Mouse (Mus musculus) Patski (cell line): ENCODE results near the gene Fbxl16. TPM values are rescaled to one million over a fixed set of nuclear protein-coding genes. Genes with fewer than 3 reads are reported as not detected.

Experiments
- ATAC-seq: fragments of 100-300 bp; one replicate; pipeline ENCODE4 v1.8.0; 2021
- CTCF ChIA-PET: fragments of 350-600 bp; sonication (Branson Sonifier 250); formaldehyde crosslinking; loops from one replicate; lab custom pipeline; 2022; ENCODE audit warnings: inconsistent platforms; lab: Charles Lee
- POLR2A ChIA-PET: fragments of 350-600 bp; sonication (Branson Sonifier 250); formaldehyde crosslinking; loops from one replicate; lab custom pipeline; 2022; ENCODE audit warnings: antibody characterized with exemption, inconsistent platforms; lab: Charles Lee
- DNase-seq: peaks from one replicate; pipeline ENCODE4 v3.0.0-alpha.2; 2011; ENCODE audit warnings: low read depth, low spot score
- H3K27me3 ChIP-seq: fragments of 371-371 bp; one replicate; pipeline ENCODE4 v1.5.1; 2021
- CTCF ChIP-seq: fragments of 100-300 bp; IDR thresholded peaks from one replicate; pipeline ENCODE4 v1.5.1; 2021
- in situ Hi-C: fragments of 300-500 bp; cut with MboI; formaldehyde crosslinking; loops from 3 replicates; pipeline ENCODE4 v1.11.1; 2018; ENCODE audit warnings: low pct_unique_long_range_greater_than_20kb, mixed read lengths
- polyA plus RNA-seq: library from polyadenylated mRNA; unstranded; gene quantifications from one replicate; pipeline ENCODE4 v1.2.3, GENCODE M21; 2021

Fbxl16 gene
- polyA plus RNA-seq, 1 experiment from 2014 or later = 4.0 TPM

- no peaks in the 10 kb centered on the region for H3K27me3 ChIP-seq
- DNase-seq (no peak), ATAC-seq (peak; percentile 73)
- no peak for TF ChIP-seq CTCF
- CTCF ChIA-PET = interaction anchor here (1.3 kb wide), 1 partner anchor 10 kb away, joined by 3 read pairs; no protein-coding TSS in a partner anchor
- in situ Hi-C loops = no loop called here
- POLR2A ChIA-PET = interaction anchor here (0.9 to 1.7 kb wide), 4 partner anchors 14 to 24 kb away, joined by 3 to 7 read pairs (median 4); partner anchors contain the start of genes Mettl26 and Rhbdl1
Measured at GRCm38 (mm10) chr17:25860832-25861703, 52.2 kb downstream of the Fbxl16 start, which contains the start of gene Wdr90. Gene Wdr90, minus strand, starts transcription at chr17:25861501.

DNA sequence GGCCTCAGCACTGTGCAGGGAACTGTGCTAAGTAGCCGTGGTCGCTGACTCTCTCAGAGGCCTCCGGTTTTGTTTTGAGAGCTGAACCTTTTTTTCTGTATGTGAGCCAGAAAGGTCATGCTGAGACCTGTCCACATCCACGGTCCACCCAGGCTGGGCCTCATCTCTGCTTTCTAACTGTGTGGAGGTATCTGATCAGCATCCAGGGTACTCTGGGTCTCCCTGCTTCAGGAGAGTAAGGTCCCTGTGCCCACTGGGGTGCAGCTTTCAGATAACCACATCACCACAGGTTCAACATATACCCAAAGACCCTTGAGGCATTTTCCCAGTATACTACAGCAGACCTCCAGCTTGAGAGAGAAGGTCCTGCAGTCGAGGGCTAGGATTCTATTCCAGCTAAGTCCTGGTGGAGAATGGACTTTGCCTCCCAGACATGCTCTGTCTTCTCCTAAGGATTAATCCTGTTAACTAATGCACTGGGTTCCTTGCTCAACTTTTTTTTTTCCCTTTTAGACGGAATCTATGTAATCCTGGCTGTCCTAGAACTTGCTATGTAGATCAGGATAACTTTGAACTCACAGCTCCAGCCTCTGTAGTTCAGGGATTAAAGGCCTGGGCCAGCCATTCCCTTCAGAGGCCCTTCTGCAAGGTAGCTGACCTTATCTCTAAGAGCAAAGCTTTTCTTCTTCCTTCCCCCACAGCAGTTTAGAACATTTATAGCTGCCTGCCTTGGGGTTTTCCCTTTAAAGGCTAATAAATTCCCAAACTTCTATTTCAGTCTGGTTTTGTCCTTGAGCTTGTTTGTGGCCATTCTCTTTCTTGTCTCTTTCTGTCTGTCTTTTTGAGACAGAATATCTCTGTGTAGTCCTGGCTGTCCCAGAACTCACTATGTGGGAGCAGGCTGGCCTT, 53.1 kb downstream of the Fbxl16 start:
- no peak for TF ChIP-seq CTCF
- ChIA-PET POLR2A (interaction anchor here (0.6 to 1.7 kb wide), 7 partner anchors 13 to 115 kb away, joined by 3 to 7 read pairs (median 4); partner anchors contain the start of genes Mettl26, Rhbdl1 and Stub1), CTCF (interaction anchor here (1.3 kb wide), 2 partner anchors 10 to 14 kb away, joined by 3 to 4 read pairs; no protein-coding TSS in a partner anchor)
- in situ Hi-C loops = no loop called here
- H3K27me3 ChIP-seq = no peaks in the 10 kb centered on the region
- ATAC-seq (no peak), DNase-seq (no peak)

GRCm38 (mm10) chr17:25863681-25864080, 54.8 kb downstream of the Fbxl16 start:
- no peaks in the 10 kb centered on the region for H3K27me3 ChIP-seq
- ATAC-seq (no peak), DNase-seq (no peak)
- CTCF ChIA-PET = no interaction called here
- POLR2A ChIA-PET = no interaction called here
- TF ChIP-seq CTCF = no peak
- in situ Hi-C loops = no loop called here

DNA sequence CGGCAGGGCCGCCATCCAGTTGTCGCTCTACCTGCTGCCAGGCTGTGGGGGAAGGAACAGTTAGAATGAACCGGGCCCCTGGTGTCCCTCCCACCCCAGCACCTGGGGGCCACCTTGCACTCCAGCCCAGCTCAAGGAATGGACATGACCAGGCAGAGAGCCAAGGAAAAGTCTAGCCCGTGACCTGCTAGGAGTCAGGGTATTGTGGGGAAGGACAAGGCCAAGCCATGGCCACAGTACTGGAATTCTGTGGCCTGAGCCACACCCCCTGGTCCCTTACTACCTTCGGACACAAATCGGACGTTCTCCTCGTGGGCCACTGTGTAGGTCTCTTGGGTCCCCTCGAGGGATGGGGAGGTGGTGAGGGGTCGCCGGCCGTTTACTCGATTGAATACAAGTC, 55.4 kb downstream of the Fbxl16 start:
- ChIA-PET CTCF (no interaction called here), POLR2A (interaction anchor here (0.5 kb wide), 1 partner anchor 10 kb away, joined by 3 read pairs; no protein-coding TSS in a partner anchor)
- DNase-seq (no peak), ATAC-seq (no peak)
- TF ChIP-seq CTCF = no peak
- in situ Hi-C loops = no loop called here
- no peaks in the 10 kb centered on the region for H3K27me3 ChIP-seq

GRCm38 (mm10) chr17:25865288-25865687, 56.4 kb downstream of the Fbxl16 start:
- no peak for TF ChIP-seq CTCF
- CTCF ChIA-PET = no interaction called here
- POLR2A ChIA-PET = no interaction called here
- in situ Hi-C loops = no loop called here
- no peaks in the 10 kb centered on the region for H3K27me3 ChIP-seq
- no peak for DNase-seq
- no peak for ATAC-seq

- in situ Hi-C loops = no loop called here
- ChIA-PET POLR2A (no interaction called here), CTCF (no interaction called here)
- ATAC-seq (no peak), DNase-seq (no peak)
- H3K27me3 ChIP-seq = no peaks in the 10 kb centered on the region
- TF ChIP-seq CTCF = no peak
Measured at GRCm38 (mm10) chr17:25866172-25866571, 57.3 kb downstream of the Fbxl16 start.

- in situ Hi-C loops = no loop called here
- DNase-seq (no peak), ATAC-seq (no peak)
- TF ChIP-seq CTCF = no peak
- ChIA-PET POLR2A (interaction anchor here (1.6 kb wide), 1 partner anchor 10 kb away, joined by 8 read pairs; no protein-coding TSS in a partner anchor), CTCF (interaction anchor here (1.3 kb wide), 1 partner anchor 142 kb away, joined by 3 read pairs; no protein-coding TSS in a partner anchor)
- no peaks in the 10 kb centered on the region for H3K27me3 ChIP-seq
Measured at GRCm38 (mm10) chr17:25867509-25867835, 58.6 kb downstream of the Fbxl16 start.

DNA sequence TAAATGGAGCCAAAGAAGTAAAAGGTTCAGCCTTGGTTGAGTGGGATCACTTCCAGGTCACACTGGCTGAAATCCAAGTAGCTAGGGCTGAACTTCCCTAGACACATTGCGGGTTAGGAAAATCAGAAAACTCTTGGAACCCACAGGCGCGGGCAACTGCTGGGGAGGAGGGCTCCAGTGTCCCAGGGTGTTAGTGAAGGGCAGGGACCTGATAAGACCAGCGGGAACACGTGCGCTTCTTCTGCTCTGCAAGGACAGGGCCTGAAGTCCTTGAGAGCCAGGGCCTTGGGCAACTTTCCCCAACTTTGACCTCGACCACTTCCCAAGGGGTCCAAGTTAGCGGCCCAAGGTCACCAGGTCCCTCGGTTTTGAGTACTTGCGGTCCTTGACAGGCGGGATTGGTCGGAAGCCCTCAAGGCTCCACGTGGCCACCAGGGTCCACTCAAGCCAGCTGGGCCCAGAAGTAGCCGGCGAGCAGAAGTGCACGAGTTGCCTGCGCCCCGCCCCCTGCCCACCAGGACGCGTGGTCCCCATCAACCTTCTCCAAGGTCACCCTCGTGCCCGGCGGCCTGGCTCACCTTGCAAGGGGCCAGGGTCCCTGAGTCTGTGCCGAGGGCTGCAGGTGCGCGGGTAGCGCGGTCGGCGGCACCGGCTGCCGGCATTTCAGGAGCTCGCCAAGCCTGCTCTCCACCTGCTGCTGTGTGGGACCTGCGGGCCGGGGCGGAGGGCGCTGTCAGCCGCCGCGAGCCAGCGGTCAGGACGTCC, 59.1 kb downstream of the Fbxl16 start:
- in situ Hi-C loops = no loop called here
- DNase-seq = no peak
- peak; percentile 45 for ATAC-seq

GRCm38 (mm10) chr17:25868601-25869191, 59.8 kb downstream of the Fbxl16 start, which contains the start of gene Mcrip2:
Gene Mcrip2, minus strand, starts transcription at chr17:25868764.
- in situ Hi-C loops = no loop called here
- DNase-seq = no peak
- TF ChIP-seq CTCF = no peak
- no peaks in the 10 kb centered on the region for H3K27me3 ChIP-seq
- peak; percentile 49 for ATAC-seq
- CTCF ChIA-PET = interaction anchor here (0.6 to 1.4 kb wide), 3 partner anchors 11 to 35 kb away, joined by 3 to 4 read pairs (median 3); partner anchors contain the start of gene Stub1
- POLR2A ChIA-PET = interaction anchor here (0.8 to 1.6 kb wide), 3 partner anchors 9 to 37 kb away, joined by 3 to 8 read pairs (median 3); no protein-coding TSS in a partner anchor

More for the DNA sequence above, 59.1 kb downstream of the Fbxl16 start:
- POLR2A ChIA-PET = interaction anchor here (1.3 to 1.6 kb wide), 2 partner anchors 9 to 11 kb away, joined by 3 to 8 read pairs; no protein-coding TSS in a partner anchor
- TF ChIP-seq CTCF = no peak
- CTCF ChIA-PET = interaction anchor here (0.6 to 1.4 kb wide), 3 partner anchors 11 to 142 kb away, joined by 3 to 4 read pairs (median 3); partner anchors contain the start of gene Stub1
- no peaks in the 10 kb centered on the region for H3K27me3 ChIP-seq
